Mouse (Mus musculus): ENCODE data around the gene Slc5a11. TPM values are rescaled to one million over a fixed set of nuclear protein-coding genes. Genes with fewer than 3 reads are reported as not detected.

Gene Slc5a11
- 1 to 10 TPM; 2.0 to 3.4 TPM for total RNA-seq (2023)

DNA sequence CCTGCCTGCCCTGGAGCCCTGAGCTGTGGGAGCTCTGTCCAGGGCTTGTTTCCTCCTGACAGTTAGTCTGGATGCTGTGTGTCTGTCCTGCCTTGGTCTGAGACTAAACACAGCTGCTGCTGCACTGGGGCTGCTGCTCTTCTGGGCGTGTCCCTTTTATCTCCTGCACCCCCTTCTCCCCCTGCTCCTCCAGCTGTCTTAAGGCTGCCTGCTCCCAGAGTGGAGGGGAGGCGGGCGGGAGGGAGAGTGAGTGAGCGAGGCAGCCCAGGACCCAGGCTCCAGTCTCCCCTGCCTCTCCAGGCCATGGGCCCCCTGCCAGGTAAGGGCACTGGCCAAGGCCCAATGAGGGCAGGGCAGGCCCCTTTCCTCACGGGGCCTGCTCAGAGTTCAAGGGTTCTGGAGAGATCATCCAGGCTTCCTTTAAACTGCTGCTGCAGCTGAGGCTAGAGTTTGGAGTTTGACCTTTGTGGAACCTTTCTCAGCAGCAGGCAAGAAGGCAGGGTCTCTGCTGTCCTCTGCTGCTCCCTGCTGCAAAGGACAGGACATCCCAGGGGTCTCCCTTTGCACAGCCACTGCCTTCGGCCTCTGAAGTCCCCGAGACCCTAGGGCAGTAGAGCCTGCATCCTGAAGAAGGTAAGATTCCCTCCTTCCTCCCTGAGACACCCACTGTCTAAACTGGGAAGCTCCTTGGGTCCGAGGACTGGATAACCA lies at the start of gene Slc5a11:
Gene Slc5a11, plus strand, starts transcription at position 416 of the 711 bp plus-strand sequence.

Other genes with a start within 250 kb of the Slc5a11 start
- gene Rbbp6, start 249.1 kb upstream of the Slc5a11 start, total RNA-seq (2023): 10 to 100 TPM; 50.7 to 56.5 TPM
- gene Tnrc6a, start 90.9 kb upstream of the Slc5a11 start, total RNA-seq (2023): 10 to 100 TPM; 54.7 to 57.2 TPM
- gene Lcmt1, start 155.0 kb downstream of the Slc5a11 start, total RNA-seq (2023): 10 to 100 TPM; 18.0 to 18.7 TPM
- 100 to 1,000 TPM in 1 of 2 experiments, 10 to 100 TPM in 1; 75.7 to 110 TPM for gene Arhgap17, start 155.1 kb downstream of the Slc5a11 start, total RNA-seq (2023)
- not detected for gene Aqp8, start 247.5 kb downstream of the Slc5a11 start, total RNA-seq (2023)

Measured in neutrophil, adult 59 days (primary cell).